Mouse (Mus musculus) intestine, embryonic 15.5 days (tissue): Measurements from ENCODE around the gene Car11. TPM values are rescaled to one million over a fixed set of nuclear protein-coding genes. Genes with fewer than 3 reads are reported as not detected.

Experiments
- ATAC-seq: fragments of 200-750 bp; cut with Nextera tagmentation; 2 replicates; pipeline ENCODE4 v1.8.0; 2017; ENCODE audit warnings: moderate TSS enrichment, moderate library complexity
- H3K27ac ChIP-seq: fragments of 300-500 bp; sonication (generic); 2 replicates; pipeline ENCODE4 v1.5.1; 2015; ENCODE audit warnings: mild to moderate bottlenecking, inconsistent platforms
- H3K27me3 ChIP-seq: fragments of 300-500 bp; sonication (generic); replicated peaks from 2 replicates; pipeline ENCODE4 v1.6.1; 2015; ENCODE audit warnings: inconsistent platforms
- H3K36me3 ChIP-seq: fragments of 300-500 bp; sonication (generic); 2 replicates; pipeline ENCODE4 v1.6.1; 2015; ENCODE audit warnings: inconsistent platforms
- H3K4me1 ChIP-seq: fragments of 300-500 bp; sonication (generic); replicated peaks from 2 replicates; pipeline ENCODE4 v1.6.1; 2015; ENCODE audit warnings: inconsistent platforms
- H3K4me2 ChIP-seq: fragments of 300-500 bp; sonication (generic); replicated peaks from 2 replicates; pipeline ENCODE4 v1.6.1; 2015; ENCODE audit warnings: mild to moderate bottlenecking, inconsistent platforms
- H3K4me3 ChIP-seq: fragments of 300-500 bp; sonication (generic); replicated peaks from 2 replicates; pipeline ENCODE4 v1.5.1; 2015; ENCODE audit warnings: inconsistent platforms
- H3K9ac ChIP-seq: fragments of 300-500 bp; sonication (generic); 2 replicates; pipeline ENCODE4 v1.6.1; 2015; ENCODE audit warnings: inconsistent platforms
- H3K9me3 ChIP-seq: fragments of 300-500 bp; sonication (generic); 2 replicates; pipeline ENCODE4 v1.6.1; 2016; ENCODE audit warnings: inconsistent platforms
- WGBS: fragments of 180-500 bp; shearing (Covaris S2); methylation state at CpG from one replicate; pipeline ENCODE4 v1.1.7; 2015; 5-methylcytosine and 5-hydroxymethylcytosine counted together
- polyA plus RNA-seq: library from polyadenylated mRNA; unstranded; fragments of >200 nt; fragmentation: Nextera tagmentation; extraction: Ambion mirVana; gene quantifications from 2 replicates; pipeline ENCODE4 v1.2.1, GENCODE M21; 2015

Car11 gene
- polyA plus RNA-seq, 1 experiment from 2014 or later: 5.5 TPM

- H3K27me3 ChIP-seq: peaks cover 24% of the 10 kb centered on the region
- no peak overlapping the region for H3K27ac ChIP-seq
- no peak overlapping the region for H3K4me3 ChIP-seq
- no peak overlapping the region for H3K4me2 ChIP-seq
- H3K9me3 ChIP-seq: no peaks in the 10 kb centered on the region
- H3K9ac ChIP-seq: no peak overlapping the region
- H3K36me3 ChIP-seq: no peaks in the 10 kb centered on the region
- WGBS: 83% methylated on average over 7 of the region's 7 CpGs
- ATAC-seq: no peak
- H3K4me1 ChIP-seq: peaks cover 13% of the 10 kb centered on the region
Measured at GRCm38 (mm10) chr7:45697894-45698293, 1.7 kb upstream of the Car11 start.

DNA sequence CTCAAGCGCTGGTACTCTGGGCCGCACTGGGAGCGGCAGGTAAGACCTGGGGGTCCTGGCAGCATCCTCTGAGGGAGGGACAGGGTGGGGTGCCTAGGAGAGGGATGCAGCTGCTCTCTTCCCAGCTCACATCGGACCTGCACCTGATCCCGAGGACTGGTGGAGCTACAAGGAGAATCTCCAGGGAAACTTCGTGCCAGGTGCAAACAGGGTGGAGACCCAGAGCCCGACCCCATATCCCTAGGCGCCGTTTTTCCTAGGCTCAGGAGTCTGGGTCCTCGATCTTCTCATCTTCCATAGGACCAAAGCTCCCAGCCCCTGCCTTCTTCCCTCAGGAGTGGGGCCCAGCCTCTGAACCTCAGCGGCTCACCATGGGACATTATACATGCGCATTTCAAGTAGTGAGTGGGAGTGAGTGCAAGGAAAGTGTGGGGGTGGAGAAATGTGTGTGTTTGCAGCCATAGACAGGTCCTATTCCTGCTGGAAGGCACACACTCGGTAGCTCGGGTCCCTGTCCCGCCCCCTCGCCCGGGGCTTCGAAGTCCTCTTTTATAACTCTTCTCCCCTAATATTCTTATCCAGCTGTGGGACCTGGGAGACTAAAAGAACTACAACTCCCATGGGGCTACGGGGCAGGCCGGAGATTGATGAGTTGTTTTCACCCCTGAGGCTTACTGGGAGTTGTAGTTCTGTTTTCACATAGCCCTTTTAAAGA is 815 bp downstream of the Car11 start:
- Histone ChIP-seq H3K4me1 (peaks cover 25% of the 10 kb centered on the region), H3K9ac (peak overlapping the region; percentile 50), H3K4me2 (peak overlapping the region; percentile 88), H3K36me3 (no peaks in the 10 kb centered on the region), H3K27me3 (peaks cover 24% of the 10 kb centered on the region), H3K9me3 (no peaks in the 10 kb centered on the region), H3K4me3 (peak overlapping the region; percentile 39), H3K27ac (no peak overlapping the region)
- under 1% methylated on average over 20 of the region's 20 CpGs for WGBS
- ATAC-seq: no peak

GRCm38 (mm10) chr7:45701072-45701471 is 1.4 kb downstream of the Car11 start:
- no peaks in the 10 kb centered on the region for H3K9me3 ChIP-seq
- 30% methylated on average over 11 of the region's 11 CpGs for WGBS
- no peak overlapping the region; the same call in 1 of the 2 replicates for H3K4me3 ChIP-seq
- no peak overlapping the region for H3K9ac ChIP-seq
- no peak for ATAC-seq
- H3K4me1 ChIP-seq: peaks cover 31% of the 10 kb centered on the region
- H3K36me3 ChIP-seq: no peaks in the 10 kb centered on the region
- H3K27ac ChIP-seq: peak overlapping the region; percentile 22; the same call in 1 of the 2 replicates
- H3K4me2 ChIP-seq: peak overlapping the region; percentile 88
- H3K27me3 ChIP-seq: peaks cover 24% of the 10 kb centered on the region

- peaks cover 35% of the 10 kb centered on the region for H3K4me1 ChIP-seq
- H3K27ac ChIP-seq: no peak overlapping the region
- H3K4me2 ChIP-seq: no peak overlapping the region
- H3K9ac ChIP-seq: no peak overlapping the region
- no peak for ATAC-seq
- peaks cover 24% of the 10 kb centered on the region for H3K27me3 ChIP-seq
- no peak overlapping the region for H3K4me3 ChIP-seq
- H3K9me3 ChIP-seq: no peaks in the 10 kb centered on the region
- WGBS: 92% methylated on average over 11 of the region's 11 CpGs
- H3K36me3 ChIP-seq: no peaks in the 10 kb centered on the region
Measured at GRCm38 (mm10) chr7:45701607-45702006, 2.0 kb downstream of the Car11 start.

DNA sequence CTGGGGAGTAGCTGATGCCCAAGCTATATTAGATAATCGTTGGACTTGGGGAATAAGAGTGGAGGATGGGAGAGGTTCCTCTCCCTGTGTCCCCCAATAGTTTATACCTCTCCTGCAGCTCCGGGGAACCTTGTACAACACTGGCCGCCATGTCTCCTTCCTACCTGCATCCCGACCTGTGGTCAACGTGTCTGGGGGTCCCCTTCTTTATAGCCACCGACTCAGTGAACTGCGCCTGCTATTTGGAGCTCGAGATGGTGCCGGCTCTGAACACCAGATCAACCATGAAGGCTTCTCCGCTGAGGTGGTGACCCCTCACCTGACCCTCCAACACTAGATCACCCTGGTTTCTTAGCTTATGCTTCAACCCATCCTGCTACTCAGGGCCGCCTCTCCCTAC is 2.7 kb downstream of the Car11 start:
- Histone ChIP-seq H3K27me3 (peaks cover 24% of the 10 kb centered on the region), H3K4me3 (no peak overlapping the region), H3K4me1 (peaks cover 40% of the 10 kb centered on the region), H3K4me2 (no peak overlapping the region), H3K9ac (no peak overlapping the region), H3K36me3 (no peaks in the 10 kb centered on the region), H3K9me3 (no peaks in the 10 kb centered on the region), H3K27ac (no peak overlapping the region)
- ATAC-seq: no peak
- 93% methylated on average over 11 of the region's 11 CpGs for WGBS

DNA sequence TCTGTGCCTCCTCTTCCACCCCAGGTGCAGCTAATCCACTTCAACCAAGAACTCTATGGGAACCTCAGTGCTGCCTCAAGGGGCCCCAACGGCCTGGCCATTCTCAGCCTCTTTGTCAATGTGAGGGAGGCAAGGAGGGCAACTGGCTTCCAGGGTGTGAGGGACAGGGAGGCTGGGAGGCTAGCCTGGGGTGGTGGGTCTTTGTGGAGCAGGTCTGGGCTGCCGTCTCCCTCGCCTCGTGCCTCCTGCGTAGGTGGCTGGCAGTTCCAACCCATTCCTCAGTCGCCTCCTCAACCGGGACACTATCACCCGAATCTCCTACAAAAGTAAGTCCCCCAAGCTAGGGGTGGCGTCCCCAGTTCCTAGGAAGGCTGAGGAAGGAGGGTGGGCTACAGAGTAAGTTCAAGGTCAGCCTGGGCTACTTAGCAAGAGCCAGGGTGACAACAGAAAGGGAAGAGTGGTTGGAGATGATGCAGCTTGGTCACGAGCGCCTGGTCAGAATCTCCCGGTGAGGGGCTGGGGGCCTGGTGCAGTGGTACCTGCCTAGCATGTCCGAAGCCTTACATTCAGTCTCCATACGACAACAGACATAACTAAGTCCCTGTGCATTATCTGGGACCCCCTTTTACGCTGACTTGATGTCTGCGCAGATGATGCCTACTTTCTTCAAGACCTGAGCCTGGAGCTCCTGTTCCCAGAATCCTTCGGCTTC is 3.3 kb downstream of the Car11 start:
- H3K36me3 ChIP-seq: no peaks in the 10 kb centered on the region
- ATAC-seq: no peak
- H3K27me3 ChIP-seq: peaks cover 24% of the 10 kb centered on the region
- H3K9me3 ChIP-seq: no peaks in the 10 kb centered on the region
- H3K9ac ChIP-seq: no peak overlapping the region
- no peak overlapping the region for H3K27ac ChIP-seq
- H3K4me2 ChIP-seq: peak overlapping the region; percentile 99; the same call in 1 of the 2 replicates
- no peak overlapping the region for H3K4me3 ChIP-seq
- WGBS: 91% methylated on average over 17 of the region's 17 CpGs
- H3K4me1 ChIP-seq: peaks cover 46% of the 10 kb centered on the region

- 44% methylated on average over 12 of the region's 12 CpGs for WGBS
- Histone ChIP-seq H3K9ac (peak overlapping the region; percentile 27; the same call in 1 of the 2 replicates), H3K4me2 (peak overlapping the region; percentile 99), H3K36me3 (no peaks in the 10 kb centered on the region), H3K4me1 (peaks cover 52% of the 10 kb centered on the region), H3K4me3 (peak overlapping the region; percentile 14; the same call in 1 of the 2 replicates), H3K27ac (peak overlapping the region; percentile 80), H3K27me3 (peaks cover 21% of the 10 kb centered on the region), H3K9me3 (no peaks in the 10 kb centered on the region)
- ATAC-seq: no peak
Measured at GRCm38 (mm10) chr7:45703521-45704033, 3.9 kb downstream of the Car11 start.

DNA sequence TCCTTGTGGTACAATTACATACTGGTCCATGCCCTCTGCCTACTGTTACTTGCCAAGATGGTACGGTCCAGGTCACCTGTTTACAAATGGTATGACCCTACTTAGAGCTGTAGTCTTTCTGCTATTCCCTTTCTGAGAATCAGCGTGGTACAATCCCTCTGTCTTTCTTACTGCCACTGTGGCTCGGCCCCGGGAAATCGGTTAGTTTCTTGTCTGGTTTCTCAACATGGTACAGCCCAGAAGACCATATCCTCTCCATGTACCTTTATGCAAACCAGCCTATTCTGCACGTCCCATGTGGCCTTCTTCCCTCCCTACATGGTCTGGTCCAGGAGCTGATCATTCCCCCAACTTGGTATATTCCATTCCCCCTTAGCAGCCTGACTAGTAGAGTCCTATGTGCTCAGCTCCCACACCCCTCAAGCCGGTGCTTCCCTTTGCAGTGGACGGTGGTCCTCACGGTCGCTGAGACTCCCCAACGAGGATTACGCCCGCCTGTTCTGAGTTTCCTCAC is 4.5 kb downstream of the Car11 start:
- WGBS: under 1% methylated on average over 13 of the region's 13 CpGs

GRCm38 (mm10) chr7:45704730-45705442 is 5.2 kb downstream of the Car11 start, which contains the start of gene Dbp:
TSS of gene Dbp (plus strand) at chr7:45705088.
- under 1% methylated on average over 36 of the region's 36 CpGs for WGBS
- Histone ChIP-seq H3K9ac (peak within 1 kb of the TSS; percentile 78), H3K27me3 (peaks cover 8% of the 10 kb centered on the region), H3K36me3 (no peaks in the 10 kb centered on the region), H3K4me2 (peak within 1 kb of the TSS; percentile 99), H3K27ac (peak within 1 kb of the TSS; percentile 83), H3K4me1 (peaks cover 57% of the 10 kb centered on the region), H3K4me3 (peak within 1 kb of the TSS; percentile 67), H3K9me3 (no peaks in the 10 kb centered on the region)
- ATAC-seq: peak; percentile 84

More for the DNA sequence above, 4.5 kb downstream of the Car11 start:
- peak overlapping the region; percentile 27; the same call in 1 of the 2 replicates for H3K9ac ChIP-seq
- peak overlapping the region; percentile 99 for H3K4me2 ChIP-seq
- H3K9me3 ChIP-seq: no peaks in the 10 kb centered on the region
- peaks cover 16% of the 10 kb centered on the region for H3K27me3 ChIP-seq
- peak overlapping the region; percentile 67 for H3K4me3 ChIP-seq
- H3K4me1 ChIP-seq: peaks cover 55% of the 10 kb centered on the region
- H3K36me3 ChIP-seq: no peaks in the 10 kb centered on the region
- H3K27ac ChIP-seq: peak overlapping the region; percentile 80
- peak; percentile 57 for ATAC-seq

DNA sequence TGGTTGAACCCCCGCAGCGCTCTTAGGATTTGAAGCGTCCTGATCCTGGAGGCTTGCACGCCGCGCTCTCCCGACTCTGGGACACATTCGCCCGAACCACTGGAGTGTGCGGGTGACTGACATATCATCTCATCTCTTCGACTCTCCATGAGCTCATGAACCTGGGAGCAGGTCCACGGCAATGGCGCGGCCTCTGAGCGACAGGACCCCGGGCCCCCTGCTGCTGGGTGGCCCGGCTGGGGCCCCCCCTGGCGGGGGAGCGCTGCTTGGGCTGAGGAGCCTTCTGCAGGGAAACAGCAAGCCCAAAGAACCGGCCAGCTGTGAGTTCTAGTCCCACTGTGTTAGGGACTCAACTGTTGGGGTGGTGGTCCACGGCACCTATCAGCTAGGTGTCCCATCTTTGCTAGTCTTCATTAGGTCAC is 5.8 kb downstream of the Car11 start:
- Histone ChIP-seq H3K36me3 (no peaks in the 10 kb centered on the region), H3K4me3 (peak overlapping the region; percentile 67), H3K27ac (peak overlapping the region; percentile 83), H3K9me3 (no peaks in the 10 kb centered on the region), H3K4me1 (peaks cover 55% of the 10 kb centered on the region), H3K4me2 (peak overlapping the region; percentile 99), H3K27me3 (peaks cover 3% of the 10 kb centered on the region), H3K9ac (peak overlapping the region; percentile 78)
- WGBS: under 1% methylated on average over 21 of the region's 21 CpGs
- no peak for ATAC-seq

- 0 out of 2 replicates have a peak, but pooled peaks have one; percentile 11 for ATAC-seq
- 0% methylated on average over 7 of the region's 7 CpGs for WGBS
- peak overlapping the region; percentile 99 for H3K4me2 ChIP-seq
- 0 out of 2 replicates have a peak, but pooled peaks cover 4% of the 10 kb centered on the region for H3K36me3 ChIP-seq
- no peaks in the 10 kb centered on the region for H3K9me3 ChIP-seq
- H3K27me3 ChIP-seq: no peaks in the 10 kb centered on the region
- H3K4me1 ChIP-seq: peaks cover 57% of the 10 kb centered on the region
- H3K27ac ChIP-seq: 0 out of 2 replicates have a peak overlapping the region, but pooled peaks have one; percentile 83
- peak overlapping the region; percentile 78 for H3K9ac ChIP-seq
- peak overlapping the region; percentile 67 for H3K4me3 ChIP-seq
Measured at GRCm38 (mm10) chr7:45705873-45706281, 6.2 kb downstream of the Car11 start.
